Mouse (Mus musculus) limb, embryonic 10.5 days (tissue): ENCODE data around the gene Dvl1. TPM values are rescaled to one million over a fixed set of nuclear protein-coding genes. Genes with fewer than 3 reads are reported as not detected.

ENCODE experiments used
- DNase-seq: peaks from one replicate; pipeline ENCODE4 v3.0.0-alpha.2; 2017; ENCODE audit warnings: low spot score
- H3K27ac ChIP-seq: fragments of 300-500 bp; sonication (generic); 2 replicates; pipeline ENCODE4 v1.5.1; 2016; ENCODE audit warnings: mild to moderate bottlenecking
- H3K27me3 ChIP-seq: fragments of 300-500 bp; sonication (generic); 2 replicates; pipeline ENCODE4 v1.6.1; 2016; ENCODE audit warnings: low read depth, mild to moderate bottlenecking; ENCODE audit not compliant: poor library complexity, severe bottlenecking
- H3K36me3 ChIP-seq: fragments of 300-500 bp; sonication (generic); 2 replicates; pipeline ENCODE4 v1.6.1; 2016; ENCODE audit warnings: mild to moderate bottlenecking, moderate library complexity
- H3K4me1 ChIP-seq: fragments of 300-500 bp; sonication (generic); 2 replicates; pipeline ENCODE4 v1.6.1; 2016
- H3K4me3 ChIP-seq: fragments of 300-500 bp; sonication (generic); 2 replicates; pipeline ENCODE4 v1.5.1; 2016; ENCODE audit warnings: mild to moderate bottlenecking, moderate library complexity
- H3K9me3 ChIP-seq: fragments of 300-500 bp; sonication (generic); replicated peaks from 2 replicates; pipeline ENCODE4 v1.6.1; 2016; ENCODE audit warnings: mild to moderate bottlenecking
- WGBS: fragments of 180-500 bp; shearing (Covaris S2); methylation state at CpG from one replicate; pipeline ENCODE4 v1.1.7; 2016; 5-methylcytosine and 5-hydroxymethylcytosine counted together
- polyA plus RNA-seq: library from polyadenylated mRNA; unstranded; fragments of >200 nt; fragmentation: Nextera tagmentation; extraction: Ambion mirVana; gene quantifications from 2 replicates; pipeline ENCODE4 v1.2.1, GENCODE M21; 2016

The Dvl1 gene
- polyA plus RNA-seq, 1 experiment from 2014 or later = 3.8 TPM

- H3K4me1 ChIP-seq = peaks cover 38% of the 10 kb centered on the region
- H3K27me3 ChIP-seq = no peaks in the 10 kb centered on the region
- H3K36me3 ChIP-seq = peaks cover 41% of the 10 kb centered on the region
- peak overlapping the region; percentile 92 for H3K4me3 ChIP-seq
- DNase-seq = peak; percentile 69
- no peaks in the 10 kb centered on the region for H3K9me3 ChIP-seq
- peak overlapping the region; percentile 93 for H3K27ac ChIP-seq
- WGBS = 7% methylated on average over 37 of the region's 37 CpGs
Observed at GRCm38 (mm10) chr4:155892438-155893211, 45.4 kb downstream of the Dvl1 start.

GRCm38 (mm10) chr4:155893212-155893690 lies 46.0 kb downstream of the Dvl1 start:
- no peak for DNase-seq
- Histone ChIP-seq H3K36me3 (peaks cover 39% of the 10 kb centered on the region), H3K4me1 (peaks cover 38% of the 10 kb centered on the region), H3K27me3 (no peaks in the 10 kb centered on the region), H3K27ac (no peak overlapping the region), H3K9me3 (no peaks in the 10 kb centered on the region), H3K4me3 (peak overlapping the region; percentile 92)
- 80% methylated on average over 8 of the region's 8 CpGs for WGBS

GRCm38 (mm10) chr4:155894311-155894881 lies 47.2 kb downstream of the Dvl1 start:
- peaks cover 38% of the 10 kb centered on the region for H3K4me1 ChIP-seq
- H3K4me3 ChIP-seq = peak overlapping the region; percentile 9; the same call in 1 of the 2 replicates
- 41% methylated on average over 8 of the region's 8 CpGs for WGBS
- peaks cover 39% of the 10 kb centered on the region for H3K36me3 ChIP-seq
- H3K27ac ChIP-seq = no peak overlapping the region
- no peaks in the 10 kb centered on the region for H3K27me3 ChIP-seq
- no peak for DNase-seq
- H3K9me3 ChIP-seq = no peaks in the 10 kb centered on the region

GRCm38 (mm10) chr4:155895216-155895615 lies 48.0 kb downstream of the Dvl1 start:
- Histone ChIP-seq H3K27me3 (no peaks in the 10 kb centered on the region), H3K9me3 (no peaks in the 10 kb centered on the region), H3K4me1 (peaks cover 36% of the 10 kb centered on the region), H3K27ac (no peak overlapping the region), H3K36me3 (peaks cover 39% of the 10 kb centered on the region), H3K4me3 (no peak overlapping the region)
- DNase-seq = no peak
- WGBS = 56% methylated on average over 6 of the region's 6 CpGs

- WGBS = 97% methylated on average over 4 of the region's 4 CpGs
- DNase-seq = no peak
- peaks cover 29% of the 10 kb centered on the region for H3K4me1 ChIP-seq
- no peak overlapping the region for H3K4me3 ChIP-seq
- peaks cover 44% of the 10 kb centered on the region for H3K36me3 ChIP-seq
- no peaks in the 10 kb centered on the region for H3K27me3 ChIP-seq
- H3K27ac ChIP-seq = no peak overlapping the region
- H3K9me3 ChIP-seq = no peaks in the 10 kb centered on the region
Observed at GRCm38 (mm10) chr4:155895826-155896225, 48.6 kb downstream of the Dvl1 start.

- no peak overlapping the region for H3K4me3 ChIP-seq
- DNase-seq = no peak
- H3K36me3 ChIP-seq = peaks cover 51% of the 10 kb centered on the region
- H3K27me3 ChIP-seq = no peaks in the 10 kb centered on the region
- no peaks in the 10 kb centered on the region for H3K9me3 ChIP-seq
- peaks cover 25% of the 10 kb centered on the region for H3K4me1 ChIP-seq
- WGBS = 97% methylated on average over 12 of the region's 12 CpGs
- H3K27ac ChIP-seq = no peak overlapping the region
Observed at GRCm38 (mm10) chr4:155896461-155896860, 49.3 kb downstream of the Dvl1 start.

GRCm38 (mm10) chr4:155898318-155898717 lies 51.1 kb downstream of the Dvl1 start:
- no peak overlapping the region for H3K27ac ChIP-seq
- no peaks in the 10 kb centered on the region for H3K9me3 ChIP-seq
- H3K4me3 ChIP-seq = no peak overlapping the region
- H3K4me1 ChIP-seq = peaks cover 12% of the 10 kb centered on the region
- 94% methylated on average over 2 of the region's 2 CpGs for WGBS
- no peak for DNase-seq
- H3K36me3 ChIP-seq = peaks cover 69% of the 10 kb centered on the region
- H3K27me3 ChIP-seq = no peaks in the 10 kb centered on the region

GRCm38 (mm10) chr4:155899355-155899754 lies 52.2 kb downstream of the Dvl1 start:
- Histone ChIP-seq H3K36me3 (peaks cover 80% of the 10 kb centered on the region), H3K27me3 (no peaks in the 10 kb centered on the region)
- 92% methylated on average over 7 of the region's 7 CpGs for WGBS

GRCm38 (mm10) chr4:155901205-155901604 lies 54.0 kb downstream of the Dvl1 start:
- Histone ChIP-seq H3K27me3 (no peaks in the 10 kb centered on the region), H3K9me3 (no peaks in the 10 kb centered on the region), H3K4me1 (no peaks in the 10 kb centered on the region), H3K36me3 (peaks cover 93% of the 10 kb centered on the region), H3K4me3 (no peak overlapping the region), H3K27ac (no peak overlapping the region)
- peak; percentile 14 for DNase-seq
- WGBS = 83% methylated on average over 3 of the region's 3 CpGs

More at GRCm38 (mm10) chr4:155899355-155899754, 52.2 kb downstream of the Dvl1 start:
- peaks cover 3% of the 10 kb centered on the region for H3K4me1 ChIP-seq
- H3K27ac ChIP-seq = no peak overlapping the region
- peak; percentile 26 for DNase-seq
- H3K9me3 ChIP-seq = no peaks in the 10 kb centered on the region
- no peak overlapping the region for H3K4me3 ChIP-seq

- Histone ChIP-seq H3K27me3 (no peaks in the 10 kb centered on the region), H3K4me3 (no peak overlapping the region), H3K36me3 (peaks cover 83% of the 10 kb centered on the region), H3K9me3 (no peaks in the 10 kb centered on the region), H3K27ac (no peak overlapping the region), H3K4me1 (no peaks in the 10 kb centered on the region)
- peak; percentile 26 for DNase-seq
- 94% methylated on average over 13 of the region's 13 CpGs for WGBS
Observed at GRCm38 (mm10) chr4:155903246-155903645, 56.0 kb downstream of the Dvl1 start.

GRCm38 (mm10) chr4:155904318-155905102 lies 57.3 kb downstream of the Dvl1 start:
- Histone ChIP-seq H3K9me3 (no peaks in the 10 kb centered on the region), H3K27me3 (no peaks in the 10 kb centered on the region), H3K4me1 (no peaks in the 10 kb centered on the region), H3K36me3 (peaks cover 70% of the 10 kb centered on the region), H3K4me3 (no peak overlapping the region), H3K27ac (no peak overlapping the region)
- peak; percentile 31 for DNase-seq
- WGBS = 88% methylated on average over 13 of the region's 13 CpGs

- WGBS = 90% methylated on average over 13 of the region's 13 CpGs
- no peak overlapping the region for H3K4me3 ChIP-seq
- H3K9me3 ChIP-seq = no peaks in the 10 kb centered on the region
- no peaks in the 10 kb centered on the region for H3K27me3 ChIP-seq
- no peaks in the 10 kb centered on the region for H3K4me1 ChIP-seq
- H3K27ac ChIP-seq = no peak overlapping the region
- no peak for DNase-seq
- H3K36me3 ChIP-seq = peaks cover 59% of the 10 kb centered on the region
Observed at GRCm38 (mm10) chr4:155905634-155906033, 58.4 kb downstream of the Dvl1 start.

GRCm38 (mm10) chr4:155906125-155906524 lies 58.9 kb downstream of the Dvl1 start:
- H3K27ac ChIP-seq = no peak overlapping the region
- H3K4me3 ChIP-seq = no peak overlapping the region
- H3K27me3 ChIP-seq = no peaks in the 10 kb centered on the region
- 85% methylated on average over 9 of the region's 9 CpGs for WGBS
- H3K4me1 ChIP-seq = no peaks in the 10 kb centered on the region
- DNase-seq = no peak
- H3K36me3 ChIP-seq = peaks cover 54% of the 10 kb centered on the region
- H3K9me3 ChIP-seq = no peaks in the 10 kb centered on the region
